11 mouse cellular contexts compared by ENCODE assay signal in genomic region chr5:43328579-43328978, GRCm38 (mm10).
DNase-seq lines count a peak whose midpoint lies in the region; ATAC-seq and TF ChIP-seq lines count a peak whose summit lies in the region.
"Had no signal": no experiment of that assay in that cellular context is flagged by ENCODE, and none has a peak within 500 bp of the region (broad histone marks: within the 10 kb centered on the region; RNA-seq: fewer than 3 reads in every experiment).

No protein-coding gene starts in this region.

- TF ChIP-seq CTCF in hindbrain, postnatal 0 days (IDR thresholded peaks at IDR 0.05; ENCODE audit: low read depth), result no peak

- no peak overlapping the region for H3K4me3 ChIP-seq in hindbrain, postnatal 0 days (ENCODE audit: low read length)
- H3K4me3 ChIP-seq in hindbrain, embryonic 13.5 days, result no peak overlapping the region
- H3K4me3 ChIP-seq in midbrain, embryonic 14.5 days (replicated peaks; ENCODE audit: low read depth, low read length), result no peak overlapping the region
- H3K4me3 ChIP-seq in midbrain, embryonic 16.5 days (ENCODE audit: low read depth, low read length), result no peak overlapping the region
- no peak overlapping the region for H3K4me3 ChIP-seq in stomach, embryonic 16.5 days (replicated peaks; ENCODE audit: low read length)
- H3K4me3 ChIP-seq: midbrain, embryonic 12.5 days had no signal

- peak; percentile 60 for DNase-seq in hindbrain, postnatal 0 days (ENCODE audit: low spot score)
- DNase-seq in midbrain, embryonic 14.5 days, result peak; percentile 8
- peak; percentile 29 to 55 for DNase-seq in left cerebral cortex, adult 18-20 months (ENCODE audit: low spot score in 2 of 2)
- no peak for DNase-seq in urinary bladder, adult 18-20 months (ENCODE audit: low spot score in 2 of 2)
- no peak for DNase-seq in c-Kit-positive CD71-positive TER-119-positive erythroid progenitor cells, embryonic 14.5 days (ENCODE audit: low spot score)
- DNase-seq: thymus, postnatal 36 days had no signal

- 0 out of 2 replicates have a peak, but pooled peaks cover 6% of the 10 kb centered on the region for H3K4me1 ChIP-seq in hindbrain, postnatal 0 days (ENCODE audit: insufficient read depth, low read length)
- peaks cover 7% of the 10 kb centered on the region; the same call in 1 of the 2 replicates for H3K4me1 ChIP-seq in hindbrain, embryonic 13.5 days (replicated peaks)
- no peaks in the 10 kb centered on the region for H3K4me1 ChIP-seq in midbrain, embryonic 14.5 days (ENCODE audit: control insufficient read depth, insufficient read depth, low read length)
- H3K4me1 ChIP-seq in midbrain, embryonic 16.5 days (ENCODE audit: control insufficient read depth, insufficient read depth, low read length), result no peaks in the 10 kb centered on the region
- peaks cover 5% of the 10 kb centered on the region; the same call in 1 of the 2 replicates for H3K4me1 ChIP-seq in stomach, embryonic 16.5 days (ENCODE audit: control insufficient read depth, insufficient read depth, low read length)
- H3K4me1 ChIP-seq: midbrain, embryonic 12.5 days had no signal

- H3K4me2 ChIP-seq in hindbrain, postnatal 0 days (ENCODE audit: low read depth, low read length), result peak overlapping the region; percentile 16; the same call in 1 of the 2 replicates
- H3K4me2 ChIP-seq in hindbrain, embryonic 13.5 days, result no peak overlapping the region
- no peak overlapping the region for H3K4me2 ChIP-seq in midbrain, embryonic 14.5 days (ENCODE audit: low read length)
- no peak overlapping the region for H3K4me2 ChIP-seq in midbrain, embryonic 16.5 days (ENCODE audit: low read length)
- H3K4me2 ChIP-seq in stomach, embryonic 16.5 days (ENCODE audit: low read depth, low read length), result no peak overlapping the region
- H3K4me2 ChIP-seq: midbrain, embryonic 12.5 days had no signal

- H3K27me3 ChIP-seq in hindbrain, postnatal 0 days (ENCODE audit: insufficient read depth, low read length), result no peaks in the 10 kb centered on the region
- no peaks in the 10 kb centered on the region for H3K27me3 ChIP-seq in hindbrain, embryonic 13.5 days
- no peaks in the 10 kb centered on the region for H3K27me3 ChIP-seq in midbrain, embryonic 14.5 days (ENCODE audit: control insufficient read depth, insufficient read depth, low read length)
- no peaks in the 10 kb centered on the region for H3K27me3 ChIP-seq in midbrain, embryonic 16.5 days (ENCODE audit: control insufficient read depth, insufficient read depth, low read depth, low read length)
- H3K27me3 ChIP-seq in stomach, embryonic 16.5 days (ENCODE audit: control insufficient read depth, insufficient read depth, low read length), result no peaks in the 10 kb centered on the region
- H3K27me3 ChIP-seq: midbrain, embryonic 12.5 days had no signal

- H3K27ac ChIP-seq in hindbrain, postnatal 0 days, result no peak overlapping the region
- H3K27ac ChIP-seq in hindbrain, embryonic 13.5 days, result no peak overlapping the region
- H3K27ac ChIP-seq in midbrain, embryonic 14.5 days (replicated peaks; ENCODE audit: low read depth, low read length), result no peak overlapping the region
- H3K27ac ChIP-seq in midbrain, embryonic 16.5 days (ENCODE audit: low read length), result no peak overlapping the region
- H3K27ac ChIP-seq in stomach, embryonic 16.5 days (ENCODE audit: low read length), result no peak overlapping the region
- H3K27ac ChIP-seq: midbrain, embryonic 12.5 days had no signal

- 19% methylated on average over 4 of the region's 4 CpGs for WGBS in hindbrain, postnatal 0 days
- 42% methylated on average over 4 of the region's 4 CpGs for WGBS in hindbrain, embryonic 13.5 days
- WGBS in midbrain, embryonic 14.5 days, result 40% methylated on average over 4 of the region's 4 CpGs
- WGBS in midbrain, embryonic 16.5 days, result 45% methylated on average over 4 of the region's 4 CpGs
- WGBS in stomach, embryonic 16.5 days, result 16% methylated on average over 4 of the region's 4 CpGs

- peak; percentile 32; the same call in 1 of the 2 replicates for ATAC-seq in hindbrain, postnatal 0 days
- ATAC-seq in hindbrain, embryonic 13.5 days (ENCODE audit: low FRiP score), result no peak
- ATAC-seq in midbrain, embryonic 14.5 days (ENCODE audit: low FRiP score, low TSS enrichment), result no peak
- ATAC-seq in midbrain, embryonic 16.5 days, result no peak
- peak; percentile 68; the same call in 1 of the 2 replicates for ATAC-seq in stomach, embryonic 16.5 days (ENCODE audit: insufficient read depth, low FRiP score)

- H3K9me3 ChIP-seq in hindbrain, postnatal 0 days (ENCODE audit: low read length), result no peaks in the 10 kb centered on the region
- no peaks in the 10 kb centered on the region for H3K9me3 ChIP-seq in hindbrain, embryonic 13.5 days
- no peaks in the 10 kb centered on the region for H3K9me3 ChIP-seq in midbrain, embryonic 14.5 days (ENCODE audit: control insufficient read depth, low read length)
- no peaks in the 10 kb centered on the region for H3K9me3 ChIP-seq in midbrain, embryonic 16.5 days (replicated peaks; ENCODE audit: control insufficient read depth, low read length, poor library complexity, severe bottlenecking)
- no peaks in the 10 kb centered on the region for H3K9me3 ChIP-seq in stomach, embryonic 16.5 days (replicated peaks; ENCODE audit: control insufficient read depth, low read length)
- H3K9me3 ChIP-seq: G1E; midbrain, embryonic 12.5 days had no signal

- no peak overlapping the region for H3K9ac ChIP-seq in hindbrain, postnatal 0 days (replicated peaks; ENCODE audit: low read length)
- H3K9ac ChIP-seq in hindbrain, embryonic 13.5 days, result no peak overlapping the region
- H3K9ac ChIP-seq in midbrain, embryonic 14.5 days (replicated peaks; ENCODE audit: low read length), result no peak overlapping the region
- H3K9ac ChIP-seq in midbrain, embryonic 16.5 days (ENCODE audit: low read depth, low read length), result no peak overlapping the region
- no peak overlapping the region for H3K9ac ChIP-seq in stomach, embryonic 16.5 days (ENCODE audit: low read length)
- H3K9ac ChIP-seq: midbrain, embryonic 12.5 days had no signal

- H3K36me3 ChIP-seq in hindbrain, postnatal 0 days (ENCODE audit: insufficient read depth, low read length), result no peaks in the 10 kb centered on the region
- H3K36me3 ChIP-seq in hindbrain, embryonic 13.5 days, result no peaks in the 10 kb centered on the region
- H3K36me3 ChIP-seq in midbrain, embryonic 14.5 days (ENCODE audit: control insufficient read depth, insufficient read depth, low read length), result no peaks in the 10 kb centered on the region
- no peaks in the 10 kb centered on the region for H3K36me3 ChIP-seq in midbrain, embryonic 16.5 days (ENCODE audit: control insufficient read depth, insufficient read depth, low read length)
- H3K36me3 ChIP-seq in stomach, embryonic 16.5 days (ENCODE audit: control insufficient read depth, insufficient read depth, low read length), result no peaks in the 10 kb centered on the region
- H3K36me3 ChIP-seq: G1E; midbrain, embryonic 12.5 days had no signal

Comparison
In these comparisons a context has a peak if more than half of its experiments do, and no peak if none do; other contexts are left out.
1. ATAC-seq: peak in hindbrain, postnatal 0 days (single experiment) and stomach, embryonic 16.5 days (single experiment); none in hindbrain, embryonic 13.5 days (single experiment), midbrain, embryonic 14.5 days (single experiment) and midbrain, embryonic 16.5 days (single experiment).
2. DNase-seq: peak in hindbrain, postnatal 0 days (single experiment), midbrain, embryonic 14.5 days (single experiment) and left cerebral cortex, adult 18-20 months (2 of 2); none in urinary bladder, adult 18-20 months (0 of 2) and c-Kit-positive CD71-positive TER-119-positive erythroid progenitor cells, embryonic 14.5 days (single experiment).